In genomic region chr17:90565186-90565585, GRCm38 (mm10) we compare ENCODE assay signal across 13 mouse cellular contexts.
A peak's percentile ranks its signal among the peaks of the same experiment; 100 is the strongest.
DNase-seq lines count a peak whose midpoint lies in the region.
"Had no signal": no experiment of that assay in that cellular context is flagged by ENCODE, and none has a peak within 500 bp of the region (broad histone marks: within the 10 kb centered on the region; RNA-seq: fewer than 3 reads in every experiment).

No protein-coding gene starts in this region.

- DNase-seq in brain, adult 2 months (ENCODE audit: low read depth, low spot score), result peak; percentile 93
- peak; percentile 74 for DNase-seq in cerebellum, adult 11-12 months
- peak; percentile 90 for DNase-seq in cerebellum, adult 9-10 months
- DNase-seq in cerebellum, postnatal 25 days, result peak; percentile 67 to 83
- DNase-seq in adrenal gland, postnatal 25 days, result no peak
- DNase-seq in layer of hippocampus, postnatal 25 days (ENCODE audit: extremely low spot score in 1 of 2, low spot score in 1 of 2), result no peak
- no peak for DNase-seq in ovary, adult 18-20 months (ENCODE audit: low spot score)
- DNase-seq: adrenal gland, postnatal 36 days; gastrocnemius, postnatal 10 days; heart, adult 18-20 months; heart, postnatal 10 days; heart, postnatal 4 days; kidney, adult 18-20 months had no signal

Comparison
In these comparisons a context has a peak if more than half of its experiments do, and no peak if none do; other contexts are left out.
1. DNase-seq: peak in brain, adult 2 months (single experiment), cerebellum, adult 11-12 months (single experiment), cerebellum, adult 9-10 months (single experiment) and cerebellum, postnatal 25 days (2 of 2); none in adrenal gland, postnatal 25 days (single experiment), layer of hippocampus, postnatal 25 days (0 of 2) and ovary, adult 18-20 months (single experiment).